Mouse (Mus musculus) heart, embryonic 15.5 days (tissue): Measurements from ENCODE around the gene Col5a1. TPM values are rescaled to one million over a fixed set of nuclear protein-coding genes. Genes with fewer than 3 reads are reported as not detected.

Experiments used
- ATAC-seq: fragments of 200-750 bp; cut with Nextera tagmentation; replicated peaks from 2 replicates; pipeline ENCODE4 v1.8.0; 2017; ENCODE audit warnings: low read depth, moderate TSS enrichment; ENCODE audit not compliant: insufficient number of reproducible peaks, insufficient read depth, low FRiP score
- H3K27ac ChIP-seq: fragments of 300-500 bp; sonication (generic); 2 replicates; pipeline ENCODE4 v1.5.1; 2015; ENCODE audit warnings: mild to moderate bottlenecking, inconsistent platforms
- H3K27me3 ChIP-seq: fragments of 300-500 bp; sonication (generic); 2 replicates; pipeline ENCODE4 v1.6.1; 2015; ENCODE audit warnings: inconsistent platforms
- H3K36me3 ChIP-seq: fragments of 300-500 bp; sonication (generic); 2 replicates; pipeline ENCODE4 v1.6.1; 2015; ENCODE audit warnings: mild to moderate bottlenecking, inconsistent platforms
- H3K4me1 ChIP-seq: fragments of 300-500 bp; sonication (generic); replicated peaks from 2 replicates; pipeline ENCODE4 v1.6.1; 2015; ENCODE audit warnings: inconsistent platforms
- H3K4me2 ChIP-seq: fragments of 300-500 bp; sonication (generic); 2 replicates; pipeline ENCODE4 v1.6.1; 2015; ENCODE audit warnings: inconsistent platforms, mild to moderate bottlenecking, moderate library complexity
- H3K4me3 ChIP-seq: fragments of 300-500 bp; sonication (generic); 2 replicates; pipeline ENCODE4 v1.5.1; 2015; ENCODE audit warnings: mild to moderate bottlenecking, inconsistent platforms
- H3K9ac ChIP-seq: fragments of 300-500 bp; sonication (generic); 2 replicates; pipeline ENCODE4 v1.6.1; 2015; ENCODE audit warnings: mild to moderate bottlenecking, inconsistent platforms
- H3K9me3 ChIP-seq: fragments of 300-500 bp; sonication (generic); replicated peaks from 2 replicates; pipeline ENCODE4 v1.6.1; 2016; ENCODE audit warnings: inconsistent platforms
- WGBS: fragments of 180-500 bp; shearing (Covaris S2); methylation state at CpG from one replicate; pipeline ENCODE4 v1.1.7; 2015; ENCODE audit warnings: mixed read lengths; 5-methylcytosine and 5-hydroxymethylcytosine counted together
- polyA plus RNA-seq: library from polyadenylated mRNA; unstranded; fragments of >200 nt; fragmentation: Nextera tagmentation; extraction: Ambion mirVana; gene quantifications from 2 replicates; pipeline ENCODE4 v1.2.1, GENCODE M21; 2015

Col5a1 gene
- polyA plus RNA-seq, 1 experiment from 2014 or later: 71.0 TPM

- no peaks in the 10 kb centered on the region for H3K36me3 ChIP-seq
- H3K27me3 ChIP-seq: no peaks in the 10 kb centered on the region
- peaks cover 17% of the 10 kb centered on the region for H3K4me1 ChIP-seq
- 79% methylated on average over 1 of the region's 1 CpGs for WGBS
- H3K4me3 ChIP-seq: no peak overlapping the region
- H3K9me3 ChIP-seq: no peaks in the 10 kb centered on the region
- no peak overlapping the region for H3K9ac ChIP-seq
- no peak overlapping the region for H3K4me2 ChIP-seq
- no peak for ATAC-seq
- H3K27ac ChIP-seq: no peak overlapping the region
Observed at GRCm38 (mm10) chr2:27870586-27870985, 15.6 kb upstream of the Col5a1 start.

GRCm38 (mm10) chr2:27871056-27871455, 15.2 kb upstream of the Col5a1 start:
- Histone ChIP-seq H3K36me3 (no peaks in the 10 kb centered on the region), H3K9me3 (no peaks in the 10 kb centered on the region), H3K27me3 (no peaks in the 10 kb centered on the region), H3K27ac (no peak overlapping the region), H3K9ac (no peak overlapping the region), H3K4me2 (no peak overlapping the region), H3K4me3 (no peak overlapping the region), H3K4me1 (peaks cover 17% of the 10 kb centered on the region)
- WGBS: 16% methylated on average over 4 of the region's 4 CpGs
- no peak for ATAC-seq

- Histone ChIP-seq H3K9ac (no peak overlapping the region), H3K27me3 (no peaks in the 10 kb centered on the region), H3K4me3 (no peak overlapping the region), H3K4me1 (peaks cover 17% of the 10 kb centered on the region), H3K36me3 (no peaks in the 10 kb centered on the region), H3K9me3 (no peaks in the 10 kb centered on the region), H3K27ac (no peak overlapping the region), H3K4me2 (no peak overlapping the region)
- ATAC-seq: no peak
- 46% methylated on average over 3 of the region's 3 CpGs for WGBS
Observed at GRCm38 (mm10) chr2:27872276-27872675, 13.9 kb upstream of the Col5a1 start.

GRCm38 (mm10) chr2:27873030-27873429, 13.2 kb upstream of the Col5a1 start:
- Histone ChIP-seq H3K27me3 (no peaks in the 10 kb centered on the region), H3K4me1 (peaks cover 17% of the 10 kb centered on the region), H3K4me2 (no peak overlapping the region), H3K27ac (no peak overlapping the region), H3K4me3 (no peak overlapping the region), H3K36me3 (no peaks in the 10 kb centered on the region), H3K9ac (no peak overlapping the region), H3K9me3 (no peaks in the 10 kb centered on the region)
- 71% methylated on average over 5 of the region's 5 CpGs for WGBS
- ATAC-seq: no peak

- H3K4me2 ChIP-seq: no peak overlapping the region
- H3K27ac ChIP-seq: no peak overlapping the region
- no peaks in the 10 kb centered on the region for H3K27me3 ChIP-seq
- H3K4me3 ChIP-seq: no peak overlapping the region
- WGBS: 80% methylated on average over 3 of the region's 3 CpGs
- no peaks in the 10 kb centered on the region for H3K9me3 ChIP-seq
- no peaks in the 10 kb centered on the region for H3K36me3 ChIP-seq
- ATAC-seq: no peak
- peaks cover 17% of the 10 kb centered on the region for H3K4me1 ChIP-seq
- H3K9ac ChIP-seq: no peak overlapping the region
Observed at GRCm38 (mm10) chr2:27874596-27874995, 11.6 kb upstream of the Col5a1 start.

- no peak overlapping the region for H3K4me2 ChIP-seq
- H3K9ac ChIP-seq: no peak overlapping the region
- no peak overlapping the region for H3K27ac ChIP-seq
- 70% methylated on average over 5 of the region's 5 CpGs for WGBS
- ATAC-seq: no peak
- H3K4me3 ChIP-seq: no peak overlapping the region
- H3K27me3 ChIP-seq: no peaks in the 10 kb centered on the region
- no peaks in the 10 kb centered on the region for H3K36me3 ChIP-seq
- H3K9me3 ChIP-seq: no peaks in the 10 kb centered on the region
- H3K4me1 ChIP-seq: peaks cover 20% of the 10 kb centered on the region
Observed at GRCm38 (mm10) chr2:27875231-27875630, 11.0 kb upstream of the Col5a1 start.

GRCm38 (mm10) chr2:27875786-27876185, 10.4 kb upstream of the Col5a1 start:
- peaks cover 17% of the 10 kb centered on the region for H3K4me1 ChIP-seq
- H3K27ac ChIP-seq: no peak overlapping the region
- 53% methylated on average over 5 of the region's 5 CpGs for WGBS
- no peaks in the 10 kb centered on the region for H3K36me3 ChIP-seq
- H3K27me3 ChIP-seq: no peaks in the 10 kb centered on the region
- no peak overlapping the region for H3K4me3 ChIP-seq
- no peaks in the 10 kb centered on the region for H3K9me3 ChIP-seq
- no peak overlapping the region for H3K4me2 ChIP-seq
- H3K9ac ChIP-seq: no peak overlapping the region
- ATAC-seq: no peak

GRCm38 (mm10) chr2:27876724-27877504, 9.3 kb upstream of the Col5a1 start:
- Histone ChIP-seq H3K36me3 (no peaks in the 10 kb centered on the region), H3K4me2 (no peak overlapping the region), H3K27me3 (no peaks in the 10 kb centered on the region), H3K4me1 (peaks cover 12% of the 10 kb centered on the region; the same call in 1 of the 2 replicates), H3K4me3 (no peak overlapping the region), H3K9me3 (no peaks in the 10 kb centered on the region), H3K27ac (no peak overlapping the region), H3K9ac (no peak overlapping the region)
- ATAC-seq: no peak
- WGBS: 79% methylated on average over 13 of the region's 13 CpGs

GRCm38 (mm10) chr2:27878066-27878465, 8.2 kb upstream of the Col5a1 start:
- WGBS: 66% methylated on average over 5 of the region's 5 CpGs
- no peaks in the 10 kb centered on the region for H3K27me3 ChIP-seq
- no peaks in the 10 kb centered on the region for H3K36me3 ChIP-seq
- no peaks in the 10 kb centered on the region for H3K9me3 ChIP-seq
- H3K4me3 ChIP-seq: no peak overlapping the region
- H3K27ac ChIP-seq: no peak overlapping the region
- H3K9ac ChIP-seq: no peak overlapping the region
- no peak overlapping the region for H3K4me2 ChIP-seq
- H3K4me1 ChIP-seq: peaks cover 5% of the 10 kb centered on the region; the same call in 1 of the 2 replicates
- no peak for ATAC-seq

GRCm38 (mm10) chr2:27883276-27883675, 2.9 kb upstream of the Col5a1 start:
- H3K27ac ChIP-seq: no peak overlapping the region
- WGBS: 65% methylated on average over 7 of the region's 7 CpGs
- H3K4me3 ChIP-seq: no peak overlapping the region
- peaks cover 24% of the 10 kb centered on the region for H3K4me1 ChIP-seq
- H3K4me2 ChIP-seq: no peak overlapping the region
- H3K27me3 ChIP-seq: peaks cover 5% of the 10 kb centered on the region; the same call in 1 of the 2 replicates
- H3K36me3 ChIP-seq: no peaks in the 10 kb centered on the region
- no peak for ATAC-seq
- H3K9ac ChIP-seq: no peak overlapping the region
- no peaks in the 10 kb centered on the region for H3K9me3 ChIP-seq

- Histone ChIP-seq H3K4me3 (peak overlapping the region; percentile 76), H3K36me3 (no peaks in the 10 kb centered on the region), H3K9me3 (no peaks in the 10 kb centered on the region), H3K9ac (peak overlapping the region; percentile 76), H3K27ac (peak overlapping the region; percentile 84), H3K27me3 (peaks cover 13% of the 10 kb centered on the region), H3K4me1 (peaks cover 36% of the 10 kb centered on the region), H3K4me2 (peak overlapping the region; percentile 98)
- peak; percentile 80 for ATAC-seq
- 15% methylated on average over 12 of the region's 12 CpGs for WGBS
Observed at GRCm38 (mm10) chr2:27885456-27886147, 623 bp upstream of the Col5a1 start.
